Mouse (Mus musculus) kidney, postnatal 36 days (tissue): ENCODE measurements around the gene Sord.

Experiments
- DNase-seq, 2 experiments: peaks; one replicate each; pipeline ENCODE4 v3.0.0; 2021 to 2022; ENCODE audit warnings: mixed read lengths in 2 of 2

Sord gene

GRCm38 (mm10) chr2:122302574-122303241 lies 68.2 kb downstream of the Sord start:
- DNase-seq, result peak; percentile 73 to 84

DNA sequence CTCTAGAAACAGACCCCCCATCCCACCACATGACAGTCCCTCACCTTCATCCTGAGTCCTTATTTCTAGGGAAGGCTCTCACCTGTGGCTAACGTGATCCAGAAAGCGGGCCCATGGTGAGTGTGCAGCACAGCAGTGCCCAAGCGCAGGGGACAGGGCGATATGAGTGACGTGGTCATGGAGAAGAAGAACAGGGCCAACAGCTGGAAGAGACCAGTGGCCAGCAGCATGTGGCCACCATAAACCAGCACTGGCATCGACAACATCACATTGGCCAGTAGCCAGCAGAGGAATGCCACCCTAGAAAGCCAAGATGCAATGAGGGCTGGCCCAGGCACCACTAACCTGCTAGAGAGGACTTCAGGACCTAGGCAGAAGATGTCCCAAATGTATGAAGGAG lies 70.0 kb downstream of the Sord start:
- no peak for DNase-seq

DNA sequence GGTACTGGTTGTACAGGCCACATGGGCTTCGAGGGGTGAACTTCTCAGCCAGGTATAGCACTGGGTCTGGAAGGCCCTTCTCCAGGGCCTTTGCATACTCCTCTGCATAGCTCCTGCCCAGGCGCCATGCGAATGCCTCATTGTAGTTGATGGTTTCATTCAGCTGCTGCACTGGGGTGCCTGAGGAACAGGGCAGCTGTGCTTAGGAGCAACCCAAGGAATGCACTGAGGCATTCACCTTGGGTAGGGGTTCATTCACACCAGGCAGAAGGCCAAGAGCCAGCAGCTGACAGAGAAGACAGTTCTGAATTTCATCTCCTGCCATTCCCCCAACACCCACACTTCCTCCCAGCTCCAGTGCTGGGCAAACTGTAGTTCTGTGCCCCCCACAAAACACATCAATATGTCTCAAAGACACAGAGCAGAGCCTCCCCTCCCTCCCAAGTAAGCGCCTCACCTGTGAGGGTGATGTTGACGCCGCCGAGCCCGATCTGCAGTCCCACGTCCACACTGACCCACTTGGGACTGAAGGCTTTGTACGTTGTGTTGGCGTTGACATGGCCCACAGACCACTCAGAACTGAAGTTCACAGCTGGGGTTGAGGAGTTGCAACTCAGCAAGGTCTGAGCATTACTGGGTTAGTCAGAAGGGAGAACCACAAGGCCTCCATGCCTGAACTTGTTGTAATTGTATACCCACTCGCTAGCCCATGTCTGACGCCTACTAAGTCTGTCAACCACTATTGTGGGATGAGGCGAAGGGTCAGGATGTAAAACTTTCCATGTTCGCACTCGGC lies 70.7 kb downstream of the Sord start:
- DNase-seq, result no peak

- no peak for DNase-seq
These were observed 71.6 kb downstream of the Sord start for GRCm38 (mm10) chr2:122306184-122306583.

GRCm38 (mm10) chr2:122309647-122310046 lies 75.1 kb downstream of the Sord start:
- no peak for DNase-seq

- DNase-seq, result no peak
These were observed 77.0 kb downstream of the Sord start for GRCm38 (mm10) chr2:122311561-122311960.

DNA sequence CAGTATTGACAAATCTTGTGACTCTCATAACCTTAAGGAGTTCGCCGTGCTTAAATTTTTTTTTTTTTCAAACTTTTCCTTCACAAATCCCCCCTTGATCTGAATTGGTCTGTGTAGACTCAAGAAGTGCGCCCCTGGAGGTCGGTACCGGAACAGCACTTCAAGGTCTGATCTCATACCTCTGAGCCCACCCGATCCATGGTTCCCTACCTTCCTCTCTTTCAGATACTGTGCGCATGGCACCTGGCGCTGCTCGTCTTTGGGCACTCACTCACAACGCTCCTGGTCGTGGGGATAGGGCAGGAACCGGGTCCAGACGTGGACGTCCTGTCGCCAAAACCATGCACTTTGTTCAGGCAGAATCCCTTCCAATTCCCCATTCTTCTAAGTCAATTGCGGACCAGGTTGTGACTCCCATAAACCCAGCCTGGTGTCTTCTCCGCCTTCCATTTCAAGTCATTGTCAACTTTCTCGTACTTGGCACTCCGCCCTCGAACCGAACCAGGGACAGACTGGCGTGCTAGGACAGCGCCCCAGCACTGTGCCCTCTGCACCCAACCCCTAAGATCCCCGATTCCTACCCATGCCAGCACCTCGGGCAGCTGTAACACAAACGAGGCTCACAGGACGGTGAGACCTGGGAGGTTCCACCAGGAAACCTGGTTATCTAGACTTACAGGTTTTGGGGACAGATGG lies 78.3 kb downstream of the Sord start:
- DNase-seq, result peak; percentile 42 to 85

DNA sequence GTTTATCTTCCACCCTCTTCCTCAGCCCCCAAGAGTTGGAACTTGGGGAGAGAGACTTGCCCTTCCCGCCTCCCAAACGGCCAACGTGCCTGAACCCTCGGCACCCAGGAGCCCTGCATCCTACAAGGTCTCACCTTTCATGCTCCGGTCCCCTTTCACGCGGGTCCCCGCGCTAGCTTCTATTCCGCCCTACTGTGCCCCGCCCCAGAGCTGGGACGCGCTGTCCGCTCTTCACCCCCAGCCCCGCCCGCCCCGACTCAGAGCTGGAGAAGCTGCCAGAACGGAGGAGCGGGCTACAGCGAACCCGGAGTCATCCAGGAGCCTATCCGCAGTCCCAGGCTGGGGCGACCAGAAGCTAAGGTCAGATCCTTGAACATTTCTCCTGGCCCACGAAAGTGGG lies 79.0 kb downstream of the Sord start, which contains the start of gene Duoxa1:
Duoxa1 (minus strand) TSS at position 195 of the 400 bp plus-strand sequence.
- no peak for DNase-seq
